Mouse (Mus musculus) heart, adult 10 weeks (tissue): ENCODE results near the gene Prmt9. TPM values are rescaled to one million over a fixed set of nuclear protein-coding genes. Genes with fewer than 3 reads are reported as not detected.

Source experiments
- polyA plus RNA-seq: library from polyadenylated mRNA; stranded (reverse); fragments of 350-450 nt; fragmentation: Illumina TruSeq; extraction: RNeasy Lipid Tissue Mini Kit (QIAGEN cat#74804); gene quantifications from one replicate; pipeline ENCODE4 v1.2.3, GENCODE M21; 2014; ENCODE audit warnings: low read depth, low replicate concordance

The Prmt9 gene
- polyA plus RNA-seq = 11.4 TPM

GRCm38 (mm10) chr8:77549121-77549706, at the start of gene Prmt9:
Gene Prmt9, plus strand, starts transcription at chr8:77549397.

GRCm38 (mm10) chr8:77517301-77518200, 31.6 kb upstream of the Prmt9 start, which contains the start of gene Arhgap10:
Gene Arhgap10, minus strand, starts transcription at chr8:77517953.

GRCm38 (mm10) chr8:77610374-77610969, 61.3 kb downstream of the Prmt9 start, which contains the start of gene Tmem184c:
Gene Tmem184c, minus strand, starts transcription at chr8:77610698.

Other genes starting within 250 kb of the Prmt9 start
- gene Arhgap10, start 31.4 kb upstream of the Prmt9 start, polyA plus RNA-seq = 36.5 TPM
- 18.6 TPM for gene Tmem184c, start 61.3 kb downstream of the Prmt9 start, polyA plus RNA-seq
- gene Ednra, start 175.1 kb downstream of the Prmt9 start, polyA plus RNA-seq = 35.9 TPM